Mouse (Mus musculus): ENCODE results near the gene Acsf3. TPM values are rescaled to one million over a fixed set of nuclear protein-coding genes. Genes with fewer than 3 reads are reported as not detected.

The Acsf3 gene
- total RNA-seq, 1 experiment from 2014 or later = 50.6 TPM

DNA sequence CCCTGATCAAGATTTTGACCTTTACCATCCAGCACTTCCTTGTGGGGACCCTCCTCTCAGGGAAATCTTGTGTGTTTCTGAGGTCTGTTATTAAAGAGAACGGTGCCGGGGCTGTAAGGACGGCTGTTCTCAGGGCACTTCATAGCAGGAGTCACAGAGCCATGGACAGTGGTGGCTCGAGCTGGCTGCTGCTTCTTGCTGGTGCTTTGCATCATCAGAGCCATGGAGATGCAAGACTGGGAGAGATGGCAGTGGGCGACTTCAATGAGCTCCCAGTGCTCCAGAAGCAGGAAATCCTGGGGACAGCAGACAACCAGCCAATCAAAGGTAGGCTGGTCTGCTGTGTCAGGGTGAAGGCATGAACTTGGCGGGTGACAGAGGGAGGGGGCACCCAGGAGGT is 14.2 kb upstream of the Acsf3 start:
- DNase-seq = no peak

DNA sequence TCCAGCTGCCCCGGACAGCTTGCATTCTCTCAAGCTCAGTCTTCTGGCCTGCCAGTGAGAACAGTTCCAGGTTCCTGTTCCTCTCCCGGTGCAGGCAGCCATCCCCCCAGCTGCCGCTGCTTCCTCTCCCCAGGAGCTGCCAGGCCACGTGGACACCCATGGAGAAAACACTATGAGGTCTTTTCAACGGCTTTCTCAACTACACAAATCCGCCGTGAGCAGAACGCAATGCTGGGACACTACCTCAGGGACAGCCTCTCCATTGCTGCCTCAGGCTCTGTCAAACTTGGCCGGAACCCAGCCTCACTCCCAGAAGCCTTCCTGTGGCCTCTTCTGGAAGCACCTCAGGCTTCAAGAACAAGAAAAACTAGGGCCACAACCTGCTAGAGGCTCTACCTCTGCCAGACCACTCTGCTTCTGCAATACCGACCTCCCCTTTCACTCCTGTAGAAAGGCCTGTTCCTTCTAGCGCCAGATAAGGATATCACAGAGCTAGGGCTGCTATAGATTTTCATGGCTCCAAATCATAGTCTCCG is 12.5 kb upstream of the Acsf3 start:
- DNase-seq = peak; percentile 53

DNA sequence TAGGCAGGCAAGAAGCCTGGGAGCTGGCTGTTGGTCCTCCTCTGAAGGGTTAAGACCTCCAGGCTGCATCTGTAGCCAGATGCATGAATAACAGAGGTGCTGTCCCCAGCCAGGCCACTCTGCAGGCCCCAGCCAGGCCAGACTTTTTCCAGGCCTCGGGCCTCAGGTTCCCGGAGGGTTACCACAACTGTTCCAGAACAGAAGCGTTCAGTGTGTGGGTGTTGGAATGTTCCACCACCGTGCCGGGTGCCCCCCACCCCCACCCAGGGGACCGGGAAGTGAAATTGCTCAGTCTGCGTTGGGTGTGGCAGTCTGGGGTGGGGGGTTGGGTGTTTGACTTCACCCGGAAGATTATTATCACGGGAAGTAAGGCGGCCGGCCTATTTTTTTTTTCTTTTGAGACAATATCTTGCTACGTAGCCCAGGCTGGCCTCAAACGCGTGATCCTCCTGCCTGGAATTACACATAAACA is 12.0 kb upstream of the Acsf3 start:
- DNase-seq = peak; percentile 36

DNA sequence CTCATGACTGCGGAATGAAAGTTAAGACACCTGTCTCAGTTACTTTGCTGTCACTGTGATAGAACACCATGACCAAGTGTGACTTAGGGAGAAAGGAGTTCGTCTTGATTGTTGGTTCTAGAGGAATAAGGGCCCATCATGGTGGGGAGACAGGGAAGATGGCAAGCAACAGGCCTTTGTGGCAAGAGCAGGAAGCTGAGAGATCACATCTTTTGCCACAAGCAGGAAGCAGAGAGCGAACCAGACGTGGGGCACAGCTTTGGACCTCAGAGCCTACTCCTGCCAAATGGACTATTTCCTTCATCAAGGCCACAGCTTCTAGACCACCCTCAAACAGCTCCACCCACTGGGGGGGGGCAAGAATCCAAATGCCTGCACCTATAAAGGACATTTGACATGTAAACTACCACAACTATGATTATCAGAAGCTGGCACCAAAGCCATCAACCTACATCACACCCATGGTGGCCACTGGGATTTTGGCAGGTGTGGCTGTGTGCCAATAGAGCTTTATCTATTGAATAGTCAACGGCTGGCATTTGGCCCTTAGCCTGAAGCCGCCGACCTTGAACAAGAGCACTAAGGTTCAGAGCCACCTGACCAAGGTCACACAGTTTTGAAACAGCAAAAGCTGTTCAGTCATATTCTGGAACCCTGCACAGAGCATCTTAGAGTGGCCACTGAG is 10.4 kb upstream of the Acsf3 start:
- DNase-seq = peak; percentile 27

DNA sequence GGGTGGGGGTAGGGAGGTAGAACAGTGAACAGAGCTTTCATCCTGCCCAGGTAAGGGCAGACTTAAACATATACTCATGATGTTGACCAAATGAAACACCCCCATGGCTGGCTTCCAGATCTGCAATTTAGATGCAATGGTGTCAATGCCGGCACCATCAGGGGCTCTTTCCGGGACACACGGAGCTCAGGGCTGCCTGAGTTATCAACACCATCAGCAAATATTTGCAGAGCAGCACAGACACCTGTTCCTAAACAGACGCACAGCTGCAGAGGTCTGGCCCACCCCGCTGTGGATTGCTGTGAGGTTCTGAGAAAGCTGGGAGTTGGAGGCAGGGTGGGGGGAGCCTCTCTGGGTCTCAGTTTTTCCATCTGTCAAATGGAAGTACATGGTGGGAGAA is 9.1 kb upstream of the Acsf3 start:
- DNase-seq = no peak

DNA sequence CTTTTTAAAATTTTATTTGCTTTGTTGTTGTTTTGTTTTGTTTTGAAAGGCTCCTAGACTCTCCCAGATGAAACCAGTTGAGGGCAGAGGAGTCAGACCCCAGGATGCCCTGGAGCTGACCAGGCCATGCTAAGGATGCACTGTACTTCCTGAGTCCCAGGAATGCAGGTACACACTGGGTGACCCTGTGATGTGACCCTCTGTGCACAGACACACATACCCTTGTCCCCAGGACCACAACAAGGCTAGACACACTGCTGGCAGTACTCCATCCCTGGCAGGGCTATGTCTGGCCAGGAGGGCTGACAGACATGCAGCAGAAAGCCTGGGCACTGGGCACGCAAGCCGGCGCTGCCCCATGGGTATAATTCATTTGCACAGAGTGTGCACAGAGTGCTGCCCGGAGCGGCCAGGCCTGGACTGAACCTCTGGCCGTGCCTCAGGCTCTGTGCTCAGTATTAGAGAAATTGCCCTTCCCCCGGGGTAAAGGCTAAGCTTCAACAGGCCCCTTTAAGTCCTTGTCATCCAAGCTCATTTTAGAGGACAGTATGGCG is 8.6 kb upstream of the Acsf3 start:
- DNase-seq = peak; percentile 76

DNA sequence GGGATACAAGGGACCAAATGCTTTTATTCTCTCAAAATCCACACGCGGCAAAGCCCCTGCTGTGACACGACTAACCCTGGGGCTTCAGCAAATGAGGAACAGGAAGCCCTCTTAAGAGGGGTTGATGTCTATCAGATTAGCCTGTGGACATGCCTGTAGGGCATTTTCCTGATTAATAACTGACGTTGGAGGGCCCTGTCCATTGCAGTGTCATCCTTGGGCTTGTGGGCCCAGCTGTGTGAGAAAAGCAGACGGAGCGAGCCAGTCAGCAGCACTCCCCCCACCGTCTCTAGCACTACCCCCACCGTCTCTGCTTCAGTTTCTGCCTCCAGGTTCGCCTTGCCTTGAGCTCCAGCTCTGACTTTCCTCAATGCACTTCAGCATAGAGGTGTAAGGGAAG is 8.1 kb upstream of the Acsf3 start:
- no peak for DNase-seq

DNA sequence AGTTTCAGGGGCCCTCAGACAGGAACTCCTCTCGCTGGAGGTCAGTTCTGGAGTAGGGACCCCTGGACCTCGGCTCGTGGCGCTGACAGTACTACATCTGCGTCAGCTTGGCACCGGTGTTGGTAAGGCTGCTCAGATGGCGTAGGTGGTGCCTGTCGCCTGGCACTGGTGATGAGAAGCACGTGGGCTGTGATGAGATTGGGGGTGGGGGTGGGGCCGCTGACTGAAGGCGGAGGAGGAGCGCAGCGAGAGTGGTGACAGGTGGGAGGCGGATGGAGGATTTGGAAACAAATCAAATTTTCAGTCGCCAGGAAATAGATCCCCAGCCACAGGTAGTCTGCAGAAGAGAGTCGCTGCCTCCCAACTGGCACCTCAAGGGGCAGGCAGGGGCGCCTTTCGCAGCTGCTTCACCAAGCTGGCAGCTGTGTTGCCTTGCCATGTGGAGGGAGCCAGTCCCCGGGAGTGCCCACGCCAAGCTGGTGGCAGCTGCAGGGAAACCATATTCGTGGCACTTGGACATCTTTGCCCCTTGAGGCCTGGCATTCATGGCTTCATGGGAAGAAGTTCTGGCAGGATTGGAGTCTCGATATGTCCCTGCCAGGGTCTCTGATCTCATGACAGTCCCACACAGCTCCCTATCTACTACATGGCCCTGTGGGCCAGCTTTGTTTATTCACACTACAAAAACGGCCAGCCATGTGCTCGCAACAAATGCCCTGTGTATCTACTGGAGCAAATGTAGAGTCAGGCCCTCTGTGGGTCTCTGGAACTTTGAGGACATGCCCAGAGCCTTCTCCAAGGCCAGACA is 5.8 kb upstream of the Acsf3 start:
- DNase-seq = no peak

DNA sequence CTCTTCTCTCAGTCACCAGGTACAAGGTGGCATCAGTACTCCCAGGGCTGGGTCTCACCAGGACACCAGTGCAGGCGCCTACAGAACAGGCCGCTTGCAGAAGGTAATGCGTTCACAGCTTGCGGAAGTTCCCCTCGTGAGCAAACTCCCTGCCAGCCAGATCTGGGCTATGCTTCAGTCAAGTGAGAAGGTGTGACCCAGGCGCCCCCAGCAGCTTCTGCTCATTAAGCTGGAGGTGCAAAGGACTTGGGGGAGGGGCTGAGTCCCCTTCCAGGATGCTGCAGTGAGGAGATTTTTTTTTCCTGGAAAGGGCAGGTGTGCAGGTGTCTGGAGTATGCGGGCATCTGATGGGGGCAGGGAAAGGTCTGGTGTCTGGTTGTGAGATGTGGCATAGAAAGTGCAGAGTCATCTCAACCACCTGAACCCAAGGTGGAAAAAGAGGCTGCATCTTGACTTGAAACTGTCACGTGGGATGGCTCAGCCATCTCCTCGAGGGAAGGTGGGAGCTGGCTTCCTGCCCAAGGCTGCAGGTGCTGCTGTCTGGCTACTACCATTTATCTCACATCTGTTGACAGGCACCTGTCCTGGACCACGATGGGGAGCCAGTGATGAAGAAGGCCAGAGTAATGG is 2.7 kb upstream of the Acsf3 start:
- no peak for DNase-seq

DNA sequence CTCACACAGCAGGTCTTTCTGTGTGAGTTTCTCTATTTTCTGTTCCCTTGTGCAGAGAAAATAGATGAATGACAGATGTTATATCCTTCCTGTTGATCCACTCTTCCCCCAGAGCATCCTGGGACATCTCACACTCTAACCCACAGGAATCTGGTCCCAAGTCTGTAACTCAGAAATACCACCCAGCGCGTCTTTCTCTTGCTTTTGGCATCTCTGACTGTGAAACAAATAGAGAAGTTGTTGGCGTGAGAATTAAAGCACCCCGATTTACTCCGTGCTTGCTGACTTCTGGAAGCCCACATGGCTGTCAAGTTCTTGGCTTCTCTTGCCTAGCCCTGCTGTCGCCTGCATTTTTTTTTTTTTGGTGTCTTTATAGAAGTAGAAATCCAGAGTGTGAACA is 2.4 kb downstream of the Acsf3 start:
- DNase-seq = no peak

DNA sequence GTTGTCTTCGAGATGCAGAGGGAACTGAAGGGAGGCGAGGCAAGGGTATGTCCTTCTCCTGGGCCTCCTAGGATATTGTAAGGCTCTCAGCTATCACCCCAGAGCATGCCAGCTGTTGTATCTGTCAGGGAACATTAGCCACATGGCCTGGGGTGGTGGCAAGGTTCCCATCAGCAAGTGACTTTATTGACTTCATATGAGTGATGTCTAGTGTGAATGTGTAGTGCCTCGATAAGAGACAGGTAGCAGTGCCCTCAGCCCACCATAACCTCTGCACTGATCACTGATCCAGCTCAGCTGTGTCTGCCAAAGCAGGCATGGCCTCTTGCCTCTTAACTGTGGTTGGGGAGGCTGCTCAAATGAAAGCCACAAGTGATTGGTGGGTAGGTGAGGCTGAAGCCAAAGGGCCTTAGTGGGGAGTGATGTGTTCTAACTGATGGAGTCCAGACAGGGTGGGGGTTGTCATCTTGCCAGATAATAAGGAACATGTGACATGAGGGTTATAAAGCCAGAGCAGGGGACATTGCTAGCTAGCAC is 3.5 kb downstream of the Acsf3 start:
- DNase-seq = no peak

DNA sequence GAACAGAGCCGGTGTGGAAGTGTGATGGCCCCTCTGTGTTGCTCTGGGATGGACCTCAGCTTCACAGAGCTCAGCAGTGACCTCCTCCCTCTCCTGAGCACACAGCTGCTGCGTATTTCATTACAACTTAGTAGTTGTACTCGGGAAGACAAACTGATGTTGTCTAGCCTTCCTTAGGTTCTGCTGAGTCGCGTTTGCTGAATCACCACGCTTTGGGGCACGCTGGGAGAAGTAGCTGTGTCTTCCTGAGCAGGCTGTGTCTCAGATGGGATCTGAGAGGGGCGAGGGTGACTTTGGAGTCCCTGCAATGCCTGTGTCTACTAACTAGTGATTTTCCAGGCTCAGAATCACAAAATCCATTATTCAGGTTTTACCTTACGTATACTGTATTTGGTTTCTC is 4.0 kb downstream of the Acsf3 start:
- no peak for DNase-seq

DNA sequence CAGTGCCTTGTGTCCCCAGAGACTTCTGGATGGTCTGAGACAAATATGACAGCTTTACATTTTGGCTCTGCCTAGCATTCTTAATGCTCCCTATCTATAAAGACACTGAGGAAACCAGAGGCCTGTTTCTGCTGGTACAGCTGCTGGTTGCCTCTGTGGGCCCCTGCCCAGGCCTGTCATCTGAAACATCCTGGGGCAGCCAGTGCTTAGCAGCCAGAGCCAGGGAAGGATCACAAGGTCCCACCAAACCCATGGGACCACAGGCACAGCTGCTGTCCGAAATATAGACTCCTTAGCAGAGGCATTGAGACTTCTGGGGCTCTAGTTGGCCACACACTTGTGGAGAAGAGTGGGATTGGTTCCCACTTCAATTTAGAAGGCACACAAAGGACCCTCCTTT is 9.5 kb downstream of the Acsf3 start:
- no peak for DNase-seq

DNA sequence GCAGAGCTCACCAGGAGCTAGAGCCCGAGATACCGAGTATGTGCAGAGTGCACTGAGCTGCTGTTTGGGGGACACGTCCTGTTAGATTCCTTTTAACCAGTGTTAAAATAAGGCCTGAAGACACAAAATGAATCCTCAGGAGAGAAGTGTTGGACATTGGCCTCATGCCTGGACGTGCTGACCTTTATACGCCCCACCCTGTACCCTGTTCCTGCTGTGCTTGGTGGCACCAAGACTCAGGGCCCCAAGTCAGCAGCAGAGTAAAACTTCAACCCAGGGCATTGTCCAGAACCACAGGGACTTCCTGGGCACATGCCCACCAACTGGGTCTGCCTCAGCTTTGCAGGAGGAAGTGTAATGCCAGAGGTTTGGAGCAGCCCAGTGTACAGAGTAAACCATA is 14.5 kb downstream of the Acsf3 start:
- DNase-seq = peak; percentile 47

DNA sequence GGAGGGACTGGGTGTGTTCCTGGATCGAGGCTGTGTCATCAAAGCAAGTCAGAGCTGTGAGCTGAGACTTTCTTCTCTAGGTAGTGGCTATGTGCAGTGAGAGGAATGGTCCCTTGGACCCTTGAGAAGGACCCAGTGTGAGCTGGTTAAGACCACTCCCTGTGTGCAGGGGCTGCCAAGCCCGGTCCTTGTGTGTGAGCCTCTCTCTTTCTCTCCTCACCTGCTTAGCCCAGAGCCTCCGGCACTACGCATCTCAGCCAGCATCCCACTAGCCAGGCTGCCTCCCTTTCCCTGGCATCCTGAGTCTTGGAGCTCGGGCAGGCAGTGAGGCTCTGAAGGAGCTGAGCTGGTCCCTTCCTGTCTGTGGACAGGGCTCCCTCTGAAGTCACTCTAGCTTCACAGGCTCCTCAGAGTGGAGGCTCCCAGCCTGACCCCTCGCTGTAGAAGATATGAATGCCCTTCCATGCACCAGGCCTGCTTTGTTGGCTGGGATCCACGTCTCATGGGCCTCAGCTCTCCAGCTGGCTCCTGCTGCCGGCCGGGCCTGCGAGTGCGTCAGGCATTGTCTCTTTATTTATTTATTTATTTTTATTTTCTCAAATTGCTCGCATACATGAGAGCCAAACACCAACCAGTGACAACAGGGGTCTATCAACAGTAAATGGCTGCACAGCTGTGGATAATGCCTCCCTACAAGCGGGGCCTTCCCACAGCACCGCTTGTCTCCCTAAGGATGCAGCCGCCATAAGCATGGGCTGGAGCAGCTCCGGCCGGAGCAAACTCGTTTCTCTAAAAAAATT is 18.3 kb downstream of the Acsf3 start:
- peak; percentile 54 for DNase-seq

DNA sequence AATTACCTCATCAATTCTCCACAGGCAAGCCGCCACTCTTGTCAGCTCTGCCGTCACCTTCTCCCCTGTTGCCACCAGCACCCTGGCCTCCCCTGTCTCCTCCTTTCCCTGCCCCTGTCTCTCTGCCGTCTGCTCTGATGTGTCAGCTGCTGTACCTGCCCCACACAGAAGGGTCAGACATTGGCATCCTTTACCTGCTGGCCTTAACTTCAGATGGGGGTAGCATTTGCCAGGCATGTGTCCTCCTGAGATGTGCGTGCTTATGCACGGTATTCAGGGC is 18.8 kb downstream of the Acsf3 start:
- no peak for DNase-seq

DNA sequence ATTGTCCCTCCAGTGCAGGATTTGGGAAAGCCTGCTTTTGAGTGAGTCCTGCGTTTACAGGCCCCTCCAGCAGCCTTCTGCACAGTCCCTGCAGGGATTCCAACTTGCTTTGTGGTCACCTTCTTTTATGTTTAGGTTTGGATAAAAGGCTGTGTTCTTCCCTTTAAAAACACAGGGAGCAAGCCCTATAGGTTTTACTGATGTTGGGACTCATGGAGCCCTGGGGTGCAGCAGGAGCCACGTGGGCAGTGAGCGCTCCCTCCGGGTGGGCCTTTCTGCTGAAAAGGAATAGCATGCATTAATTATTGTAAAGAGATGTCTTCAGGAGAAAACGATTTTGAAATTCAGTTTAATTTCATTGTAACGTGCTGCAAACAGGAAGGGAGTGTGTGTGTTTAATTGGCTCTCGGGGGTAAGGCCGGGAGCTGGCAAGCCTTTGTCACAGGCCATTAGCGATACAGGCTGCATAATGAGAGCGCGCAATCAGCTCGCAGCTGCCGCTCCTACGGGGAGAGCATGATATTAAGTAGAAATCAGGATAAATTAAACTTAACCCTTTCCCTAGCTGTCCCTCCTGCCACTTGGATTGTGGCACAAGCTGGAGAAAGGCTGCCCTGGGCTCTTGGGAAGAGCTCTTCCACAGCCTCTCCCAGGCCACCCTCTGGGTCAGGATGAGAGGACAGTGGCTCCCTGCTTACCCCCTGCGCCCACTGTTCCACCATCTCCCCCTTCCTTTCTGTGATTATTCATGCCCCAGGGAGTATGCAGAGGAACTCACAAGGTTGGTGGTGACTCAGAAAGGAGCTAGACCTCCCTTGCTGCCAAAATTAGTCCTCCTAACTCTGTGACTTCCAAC is 28.8 kb downstream of the Acsf3 start:
- DNase-seq = peak; percentile 33

DNA sequence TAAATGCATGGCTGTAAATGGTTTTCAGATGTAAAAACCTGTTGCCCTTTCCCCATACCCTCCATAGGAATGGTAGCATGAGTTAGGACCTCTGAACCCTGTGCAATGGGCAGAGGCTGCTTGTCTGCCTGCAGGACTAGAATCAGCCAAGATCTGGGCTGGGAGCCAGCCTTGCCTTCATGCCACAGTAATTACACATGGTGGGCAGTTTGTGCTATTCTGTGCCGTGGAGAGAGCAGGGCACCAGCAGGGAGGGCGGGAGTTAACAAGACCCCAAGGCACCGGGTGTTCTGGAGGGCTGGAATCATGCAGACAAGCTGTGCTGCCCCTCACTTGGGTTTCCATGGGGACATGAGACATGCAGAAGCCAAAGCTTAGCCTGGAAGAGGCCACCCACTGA is 30.1 kb downstream of the Acsf3 start:
- peak; percentile 45 for DNase-seq

DNA sequence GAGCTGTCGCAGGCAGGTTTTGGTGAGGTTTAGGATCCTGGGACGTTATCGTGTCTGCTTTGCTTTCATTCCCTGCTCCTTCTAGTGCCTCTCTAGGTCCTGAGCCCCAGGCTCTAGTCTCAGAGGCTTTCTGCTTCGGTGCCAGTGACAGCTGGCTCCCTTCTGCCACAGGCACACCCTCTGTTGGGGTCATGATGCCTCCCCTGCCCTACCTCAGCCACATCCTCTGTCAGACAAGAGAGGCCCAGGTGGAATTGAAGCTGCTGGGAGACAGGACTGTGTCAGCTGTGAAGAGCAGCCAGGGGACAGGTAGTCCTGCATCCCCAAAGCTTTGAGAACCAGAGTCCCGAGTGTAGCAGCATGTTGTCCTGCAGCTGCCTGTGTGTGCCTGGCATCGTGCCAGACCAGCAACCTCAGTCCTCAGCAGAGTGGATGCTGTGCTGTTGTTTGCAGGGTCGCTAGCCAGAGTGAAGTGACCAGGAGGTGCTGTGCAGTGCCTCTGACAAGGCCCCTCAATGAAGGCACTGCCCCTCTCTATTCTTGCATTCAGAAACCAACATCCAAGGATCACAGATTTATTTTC is 31.8 kb downstream of the Acsf3 start:
- DNase-seq = no peak

DNA sequence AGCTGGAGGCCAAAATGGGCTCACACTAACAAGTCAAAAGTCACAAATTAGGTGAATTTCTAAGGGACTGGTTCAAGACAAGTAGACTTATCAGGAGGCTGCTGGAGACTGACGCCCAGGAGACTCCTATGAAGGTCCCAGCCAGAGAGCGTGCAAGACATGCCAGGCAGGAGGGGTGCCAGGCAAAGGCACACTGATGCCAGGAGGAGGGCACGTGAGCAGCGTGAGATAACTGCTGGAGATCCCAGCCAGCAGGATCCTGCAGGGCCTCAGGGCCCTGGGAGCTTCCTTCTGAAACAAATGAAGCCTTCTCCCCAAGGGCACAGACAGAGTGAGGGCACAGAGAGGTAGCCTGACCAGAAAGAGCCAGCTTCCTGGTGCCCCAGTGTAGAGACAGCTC is 32.6 kb downstream of the Acsf3 start:
- peak; percentile 75 for DNase-seq

DNA sequence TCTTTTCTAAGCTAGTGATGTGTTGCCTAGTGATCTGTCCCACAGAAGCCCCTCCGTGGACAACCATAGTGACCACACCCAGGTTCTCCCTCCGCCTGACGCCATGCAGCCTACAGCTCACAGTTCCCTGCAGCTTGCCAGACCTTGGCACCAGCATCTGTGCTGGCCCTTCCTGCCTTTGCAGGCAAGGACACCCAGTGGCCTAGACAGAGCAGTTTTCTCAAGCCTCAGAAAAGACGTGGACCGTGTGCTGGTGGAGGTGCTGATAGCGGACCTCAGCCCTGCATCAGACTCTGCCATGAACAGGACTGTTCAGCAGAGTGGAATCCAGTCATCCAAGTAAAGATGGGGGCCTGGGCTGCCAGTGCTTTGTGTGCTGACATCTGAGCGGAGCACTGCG is 35.1 kb downstream of the Acsf3 start:
- peak; percentile 65 for DNase-seq

Measured in adrenal gland, postnatal 14 days (tissue).